Mouse (Mus musculus) neural tube, embryonic 14.5 days (tissue): Measurements from ENCODE around the gene Fbxl7. TPM values are rescaled to one million over a fixed set of nuclear protein-coding genes. Genes with fewer than 3 reads are reported as not detected.

ENCODE experiments used
- ATAC-seq: fragments of 200-750 bp; cut with Nextera tagmentation; 2 replicates; pipeline ENCODE4 v1.8.0; 2017; ENCODE audit warnings: low read depth, mild to moderate bottlenecking, moderate TSS enrichment, moderate library complexity
- H3K27ac ChIP-seq: fragments of 300-500 bp; sonication (generic); 2 replicates; pipeline ENCODE4 v1.5.1; 2014; ENCODE audit warnings: low read depth, mild to moderate bottlenecking, control low read depth, low read length, moderate library complexity, mixed read lengths
- H3K27me3 ChIP-seq: fragments of 300-500 bp; sonication (generic); 2 replicates; pipeline ENCODE4 v1.6.1; 2014; ENCODE audit warnings: low read length; ENCODE audit not compliant: control insufficient read depth, insufficient read depth
- H3K36me3 ChIP-seq: fragments of 300-500 bp; sonication (generic); 2 replicates; pipeline ENCODE4 v1.6.1; 2014; ENCODE audit warnings: low read length, mixed read lengths; ENCODE audit not compliant: control insufficient read depth, insufficient read depth
- H3K4me1 ChIP-seq: fragments of 300-500 bp; sonication (generic); 2 replicates; pipeline ENCODE4 v1.6.1; 2014; ENCODE audit warnings: low read length; ENCODE audit not compliant: control insufficient read depth, insufficient read depth
- H3K4me2 ChIP-seq: fragments of 300-500 bp; sonication (generic); 2 replicates; pipeline ENCODE4 v1.6.1; 2014; ENCODE audit warnings: mild to moderate bottlenecking, low read depth, low read length, control low read depth
- H3K4me3 ChIP-seq: fragments of 300-500 bp; sonication (generic); 2 replicates; pipeline ENCODE4 v1.5.1; 2014; ENCODE audit warnings: low read depth, low read length, control low read depth, mixed read lengths
- H3K9ac ChIP-seq: fragments of 300-500 bp; sonication (generic); replicated peaks from 2 replicates; pipeline ENCODE4 v1.6.1; 2014; ENCODE audit warnings: low read depth, mild to moderate bottlenecking, control low read depth, low read length, mixed read lengths
- H3K9me3 ChIP-seq: fragments of 300-500 bp; sonication (generic); 2 replicates; pipeline ENCODE4 v1.6.1; 2016; ENCODE audit warnings: low read length; ENCODE audit not compliant: control insufficient read depth
- WGBS: fragments of 180-500 bp; shearing (Covaris S2); extraction: QIAGEN DNeasy Blood & Tissue Kit; methylation state at CpG from one replicate; pipeline ENCODE4 v1.1.7; 2014; 5-methylcytosine and 5-hydroxymethylcytosine counted together
- polyA plus RNA-seq: library from polyadenylated mRNA; unstranded; fragments of >200 nt; fragmentation: Nextera tagmentation; extraction: Ambion mirVana; gene quantifications from 2 replicates; pipeline ENCODE4 v1.2.1, GENCODE M21; 2014

Fbxl7 gene
- polyA plus RNA-seq, 1 experiment from 2014 or later: 14.4 TPM

DNA sequence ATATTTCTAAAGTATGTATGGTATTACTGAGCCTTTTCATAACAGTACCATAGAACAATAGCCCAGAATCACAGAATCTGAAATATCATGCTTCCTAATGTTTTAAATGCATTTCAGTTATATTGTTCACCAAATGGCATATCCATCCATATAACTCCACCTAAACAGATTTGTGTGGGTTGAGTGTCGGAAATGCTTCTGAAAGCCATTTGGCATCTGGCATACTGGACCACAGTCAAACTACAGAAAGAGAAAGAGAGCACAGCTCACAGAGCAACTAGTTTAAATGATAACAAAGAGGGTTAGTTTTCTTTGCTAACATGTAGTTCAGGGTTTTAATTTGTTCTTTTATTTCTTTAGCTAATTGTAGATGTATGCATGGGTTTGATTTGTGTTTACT, 57.0 kb downstream of the Fbxl7 start:
- no peak for ATAC-seq

DNA sequence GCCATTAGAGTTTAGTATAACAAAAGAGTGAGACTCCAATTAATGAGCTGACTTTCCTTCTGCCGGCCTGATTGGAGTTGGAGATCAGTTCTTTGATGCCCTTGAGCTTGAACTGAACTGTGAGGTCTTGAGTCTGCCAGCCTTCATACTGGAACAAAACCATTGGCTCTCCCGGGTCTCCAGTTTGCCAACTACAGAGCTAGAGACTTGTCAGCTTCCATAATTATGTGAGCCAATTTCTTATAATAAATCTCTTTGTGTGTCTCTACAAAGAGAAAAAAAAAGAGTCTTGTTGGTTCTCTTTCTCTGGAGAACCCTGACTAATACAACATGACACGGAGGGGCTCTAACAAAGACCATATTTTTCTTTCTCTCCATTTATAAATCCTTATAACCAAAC, 58.2 kb downstream of the Fbxl7 start:
- Histone ChIP-seq H3K27ac (no peak overlapping the region), H3K27me3 (no peaks in the 10 kb centered on the region), H3K4me1 (no peaks in the 10 kb centered on the region), H3K9ac (no peak overlapping the region), H3K36me3 (no peaks in the 10 kb centered on the region), H3K4me2 (no peak overlapping the region), H3K9me3 (no peaks in the 10 kb centered on the region), H3K4me3 (no peak overlapping the region)
- no peak for ATAC-seq
- 63% methylated on average over 3 of the region's 3 CpGs for WGBS

More for the DNA sequence above, 57.0 kb downstream of the Fbxl7 start:
- H3K4me2 ChIP-seq: no peak overlapping the region
- H3K4me1 ChIP-seq: no peaks in the 10 kb centered on the region
- H3K9me3 ChIP-seq: no peaks in the 10 kb centered on the region
- H3K9ac ChIP-seq: no peak overlapping the region
- no peak overlapping the region for H3K27ac ChIP-seq
- WGBS: 70% methylated on average over 1 of the region's 1 CpGs
- H3K4me3 ChIP-seq: no peak overlapping the region
- H3K27me3 ChIP-seq: no peaks in the 10 kb centered on the region
- no peaks in the 10 kb centered on the region for H3K36me3 ChIP-seq

DNA sequence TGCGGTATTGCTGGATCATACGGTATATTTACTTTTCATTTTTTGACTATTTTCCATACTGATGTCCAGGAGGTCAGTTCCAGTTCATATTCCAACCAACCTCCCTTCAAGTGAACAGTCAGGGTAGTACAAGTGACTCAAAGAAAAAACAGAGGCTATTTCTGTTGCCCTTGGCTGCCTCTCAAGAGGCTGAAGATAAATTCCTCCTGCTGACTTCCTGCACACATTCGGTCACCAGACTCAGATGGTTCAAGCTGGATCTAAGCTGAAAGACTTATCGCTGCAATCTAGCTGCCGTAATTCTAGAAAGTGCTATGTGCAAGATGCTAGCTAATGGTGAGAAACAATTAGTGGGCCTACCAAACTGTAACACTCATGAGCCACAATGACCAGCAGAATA, 61.0 kb downstream of the Fbxl7 start:
- WGBS: 96% methylated on average over 5 of the region's 5 CpGs

DNA sequence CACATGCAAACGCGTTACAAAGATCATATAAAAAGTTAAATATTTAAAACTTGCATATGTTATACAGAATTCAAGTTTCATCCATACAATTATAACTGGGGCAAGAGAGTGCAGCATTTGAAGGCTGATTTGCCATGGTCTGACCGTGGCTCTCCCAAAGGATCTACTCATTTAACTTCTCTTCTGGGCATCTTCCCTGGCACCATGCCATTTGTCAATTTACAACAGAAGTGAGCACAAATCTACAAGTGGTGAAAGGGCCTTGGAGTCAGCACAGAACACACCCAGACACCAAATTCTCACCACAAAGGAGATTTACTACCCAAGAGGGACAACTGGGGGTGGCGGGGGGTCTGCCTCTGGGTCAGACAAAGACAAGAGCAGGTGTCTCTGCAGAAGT, 64.2 kb downstream of the Fbxl7 start:
- H3K4me1 ChIP-seq: no peaks in the 10 kb centered on the region
- H3K9ac ChIP-seq: no peak overlapping the region
- H3K27ac ChIP-seq: no peak overlapping the region
- H3K9me3 ChIP-seq: no peaks in the 10 kb centered on the region
- ATAC-seq: no peak; the same call in 1 of the 2 replicates
- no peaks in the 10 kb centered on the region for H3K27me3 ChIP-seq
- H3K36me3 ChIP-seq: no peaks in the 10 kb centered on the region
- no peak overlapping the region for H3K4me3 ChIP-seq
- H3K4me2 ChIP-seq: no peak overlapping the region
- WGBS: 65% methylated on average over 4 of the region's 4 CpGs

More for the DNA sequence above, 61.0 kb downstream of the Fbxl7 start:
- Histone ChIP-seq H3K36me3 (no peaks in the 10 kb centered on the region), H3K4me1 (no peaks in the 10 kb centered on the region), H3K4me3 (no peak overlapping the region), H3K4me2 (no peak overlapping the region), H3K9me3 (no peaks in the 10 kb centered on the region), H3K27ac (no peak overlapping the region), H3K27me3 (no peaks in the 10 kb centered on the region), H3K9ac (no peak overlapping the region)
- no peak for ATAC-seq

DNA sequence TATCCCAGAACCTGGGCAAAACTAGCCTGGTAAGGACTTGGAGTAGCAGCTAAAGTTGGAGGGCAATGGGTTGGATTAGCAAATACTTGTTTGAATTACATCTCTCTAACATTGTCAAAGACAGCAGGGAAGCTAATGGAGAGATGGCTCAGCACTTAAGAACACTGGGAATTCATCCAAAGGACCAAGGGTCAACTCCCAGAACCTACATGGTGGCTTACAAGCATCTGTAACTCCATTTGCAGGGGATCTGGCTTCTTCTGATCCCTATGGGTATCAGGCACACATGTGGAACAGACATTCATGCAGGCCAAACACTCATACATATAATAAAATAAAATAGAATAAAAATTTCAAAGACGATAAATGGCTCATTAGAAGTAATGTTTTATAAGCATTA, 78.4 kb downstream of the Fbxl7 start:
- no peaks in the 10 kb centered on the region for H3K36me3 ChIP-seq
- H3K4me1 ChIP-seq: no peaks in the 10 kb centered on the region
- no peak overlapping the region for H3K4me2 ChIP-seq
- H3K9me3 ChIP-seq: no peaks in the 10 kb centered on the region
- WGBS: 95% methylated on average over 1 of the region's 1 CpGs
- no peak overlapping the region for H3K27ac ChIP-seq
- H3K4me3 ChIP-seq: no peak overlapping the region
- no peak for ATAC-seq
- no peaks in the 10 kb centered on the region for H3K27me3 ChIP-seq
- H3K9ac ChIP-seq: no peak overlapping the region

DNA sequence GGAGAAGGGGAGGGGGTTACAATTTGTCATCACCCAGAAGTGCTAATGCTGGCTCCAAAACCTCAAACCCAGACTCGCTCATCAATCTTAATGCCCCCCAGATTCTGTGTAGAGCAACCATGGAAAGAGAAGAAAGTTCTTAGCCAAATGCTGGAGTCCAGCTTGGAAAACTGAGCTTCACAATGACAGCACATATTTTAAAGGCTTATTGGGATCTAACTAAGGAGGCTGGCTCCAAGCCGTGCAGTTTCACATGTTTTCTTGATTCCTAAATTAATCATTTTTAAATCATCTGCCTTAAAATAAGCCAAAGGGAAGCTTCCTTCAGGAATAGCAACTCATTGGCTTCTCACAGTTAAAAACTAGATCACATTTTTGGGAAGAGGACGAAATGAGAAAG, 82.5 kb downstream of the Fbxl7 start:
- H3K9me3 ChIP-seq: no peaks in the 10 kb centered on the region
- no peaks in the 10 kb centered on the region for H3K27me3 ChIP-seq
- ATAC-seq: no peak
- no peak overlapping the region for H3K9ac ChIP-seq
- no peak overlapping the region for H3K4me2 ChIP-seq
- no peak overlapping the region for H3K27ac ChIP-seq
- no peak overlapping the region for H3K4me3 ChIP-seq
- WGBS: 77% methylated on average over 3 of the region's 3 CpGs
- H3K36me3 ChIP-seq: no peaks in the 10 kb centered on the region
- H3K4me1 ChIP-seq: no peaks in the 10 kb centered on the region

DNA sequence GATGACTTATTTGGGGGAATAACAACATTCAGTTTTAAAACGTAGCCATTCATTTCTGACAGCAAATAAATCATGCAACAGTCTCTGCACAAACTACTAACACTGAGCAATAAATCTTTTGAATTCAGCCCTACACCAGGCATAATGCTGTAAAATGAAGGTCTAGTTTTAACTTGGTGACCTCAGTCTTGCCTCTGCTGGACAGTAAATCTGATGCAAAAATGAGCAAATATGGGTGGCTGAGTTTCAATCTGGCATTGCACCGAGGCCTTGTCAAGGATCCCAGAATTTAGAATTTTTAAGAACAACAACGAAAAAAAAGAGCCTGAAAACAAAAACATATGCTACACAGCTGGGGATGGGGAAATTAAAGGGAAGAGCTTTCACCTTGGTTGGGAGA, 85.8 kb downstream of the Fbxl7 start:
- ATAC-seq: no peak
- no peaks in the 10 kb centered on the region for H3K27me3 ChIP-seq
- no peaks in the 10 kb centered on the region for H3K4me1 ChIP-seq
- 65% methylated on average over 3 of the region's 3 CpGs for WGBS
- H3K27ac ChIP-seq: no peak overlapping the region
- no peaks in the 10 kb centered on the region for H3K9me3 ChIP-seq
- H3K4me2 ChIP-seq: no peak overlapping the region
- no peak overlapping the region for H3K9ac ChIP-seq
- H3K4me3 ChIP-seq: no peak overlapping the region
- H3K36me3 ChIP-seq: no peaks in the 10 kb centered on the region

DNA sequence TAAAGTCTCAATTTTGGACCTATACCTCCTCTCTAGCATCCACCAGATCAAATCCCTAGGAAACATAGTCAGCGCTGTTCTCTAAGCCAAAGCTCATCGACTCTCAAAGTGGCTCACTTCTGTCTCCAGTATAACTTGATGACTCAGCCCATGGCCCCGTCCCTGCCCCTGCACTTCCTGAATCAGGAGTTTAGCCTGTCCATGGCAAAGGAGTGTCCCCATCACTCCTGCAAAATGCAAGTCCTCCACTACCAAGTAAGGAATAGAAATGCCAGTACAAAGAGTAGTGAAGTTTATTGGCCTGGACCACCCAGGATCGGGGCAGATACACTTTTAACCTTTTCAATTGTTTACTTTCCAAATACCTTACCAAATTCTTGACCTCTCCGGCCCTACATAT, 91.3 kb downstream of the Fbxl7 start:
- 73% methylated on average over 5 of the region's 5 CpGs for WGBS
- H3K4me2 ChIP-seq: no peak overlapping the region
- H3K4me3 ChIP-seq: no peak overlapping the region
- H3K27me3 ChIP-seq: no peaks in the 10 kb centered on the region
- no peaks in the 10 kb centered on the region for H3K9me3 ChIP-seq
- no peaks in the 10 kb centered on the region for H3K36me3 ChIP-seq
- H3K9ac ChIP-seq: no peak overlapping the region
- no peak for ATAC-seq
- H3K4me1 ChIP-seq: no peaks in the 10 kb centered on the region
- H3K27ac ChIP-seq: no peak overlapping the region

DNA sequence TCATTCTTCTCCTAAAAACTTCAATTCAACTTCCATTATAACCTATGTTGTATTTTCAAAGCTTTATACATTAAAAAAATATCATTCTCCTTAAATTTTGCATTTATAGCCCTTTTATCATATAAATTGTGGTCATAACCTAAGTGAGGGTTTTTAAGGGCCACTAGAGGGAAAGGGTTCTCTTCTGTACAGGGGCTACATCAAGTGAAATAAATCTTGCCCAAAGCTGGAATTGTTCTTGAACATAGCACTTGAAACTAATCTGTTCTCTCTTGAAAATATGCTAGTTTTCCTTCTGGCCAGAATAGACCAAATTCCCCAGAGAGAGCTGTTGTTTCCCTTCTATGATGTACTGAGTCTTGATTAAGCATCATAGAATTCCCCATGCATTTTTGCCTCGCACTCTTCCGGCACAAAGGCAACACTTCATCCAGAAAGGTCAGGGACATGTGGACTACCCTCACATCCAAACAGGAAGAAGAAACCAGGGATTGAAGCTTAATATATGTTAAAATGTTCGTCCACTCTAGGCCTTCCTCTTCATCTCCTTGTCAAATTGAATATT, 95.8 kb downstream of the Fbxl7 start:
- H3K27me3 ChIP-seq: no peaks in the 10 kb centered on the region
- no peaks in the 10 kb centered on the region for H3K4me1 ChIP-seq
- 67% methylated on average over 3 of the region's 3 CpGs for WGBS
- no peak overlapping the region for H3K9ac ChIP-seq
- ATAC-seq: no peak
- no peaks in the 10 kb centered on the region for H3K9me3 ChIP-seq
- H3K36me3 ChIP-seq: no peaks in the 10 kb centered on the region
- H3K4me2 ChIP-seq: no peak overlapping the region
- no peak overlapping the region for H3K4me3 ChIP-seq
- no peak overlapping the region for H3K27ac ChIP-seq
